Mouse (Mus musculus) adrenal gland, postnatal 36 days (tissue): ENCODE measurements at regions not wholly inside any gene's neighbourhood (a gene's known extent, or its start where the extent isn't known, plus 50 kb on each side); places are given as distances from the start of the nearest gene placed in this dataset.

ENCODE experiments used
- DNase-seq, 2 experiments: peaks; one replicate each; pipeline ENCODE4 v3.0.0; 2021; ENCODE audit warnings: mixed read lengths in 1 of 2

GRCm38 (mm10) chr12:21481644-21482043, 64.2 kb upstream of the Ywhaq start:
- peak; percentile 29 to 30 for DNase-seq

- DNase-seq = no peak
Observed at GRCm38 (mm10) chr12:21480226-21480625, 62.8 kb upstream of the Ywhaq start.

GRCm38 (mm10) chr12:21479251-21479650, 61.8 kb upstream of the Ywhaq start:
- DNase-seq = no peak

- DNase-seq = peak; percentile 25 to 31
Observed at GRCm38 (mm10) chr12:21476516-21476915, 59.1 kb upstream of the Ywhaq start.

GRCm38 (mm10) chr12:21472951-21473710, 55.7 kb upstream of the Ywhaq start:
- DNase-seq = no peak

GRCm38 (mm10) chr12:21472487-21472886, 55.0 kb upstream of the Ywhaq start:
- peak in 1 of 2 experiments; percentile 23 for DNase-seq

GRCm38 (mm10) chr12:21471986-21472385, 54.5 kb upstream of the Ywhaq start:
- DNase-seq = no peak

- no peak for DNase-seq
Observed at GRCm38 (mm10) chr12:21470286-21470685, 52.8 kb upstream of the Ywhaq start.
